Mouse (Mus musculus) liver, embryonic 14 days (tissue): ENCODE measurements around the gene Stk26. TPM values are rescaled to one million over a fixed set of nuclear protein-coding genes. Genes with fewer than 3 reads are reported as not detected.

ENCODE experiments used
- polyA plus RNA-seq: library from polyadenylated mRNA; depleted of rRNA; stranded (reverse); fragments of >200 nt; gene quantifications from 2 replicates; pipeline ENCODE4 v1.2.3, GENCODE M21; 2012; rRNA removed

The Stk26 gene
- 5.3 and 6.4 TPM in 2 replicates for polyA plus RNA-seq

GRCm38 (mm10) chrX:50840847-50841560 is at the start of gene Stk26:
Gene Stk26 (plus strand): TSS chrX:50841047.

DNA sequence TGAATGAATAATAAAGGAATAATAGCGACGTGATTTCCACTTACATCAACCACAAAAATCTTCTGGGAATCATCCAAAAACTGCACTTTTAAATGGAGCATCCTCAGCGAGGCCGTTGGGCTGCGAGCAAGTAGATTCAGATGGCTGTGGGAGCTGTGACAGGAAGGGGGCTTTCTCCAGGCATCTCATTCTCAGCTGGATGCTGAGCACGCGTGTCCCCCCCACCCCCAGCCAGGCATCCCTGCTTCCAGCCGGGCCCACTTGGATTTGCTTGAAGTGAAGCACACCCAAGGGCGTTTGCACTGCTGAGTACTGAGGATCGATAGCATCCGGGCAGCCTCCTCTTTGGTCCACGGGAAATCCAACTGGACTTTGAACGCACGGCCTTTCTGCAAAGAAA is 101.8 kb downstream of the Stk26 start, which contains the start of gene Frmd7:
Frmd7 (minus strand) TSS at position 101 of the 400 bp plus-strand sequence.

Other genes with a start within 250 kb of the Stk26 start
- gene Frmd7, start 101.7 kb downstream of the Stk26 start, polyA plus RNA-seq = 0.07 TPM in 1 of 2 replicates, not detected in the other
- gene Rap2c, start 177.0 kb downstream of the Stk26 start, polyA plus RNA-seq = 8.3 and 10.4 TPM in 2 replicates